ENCODE assay signal across 8 mouse cellular contexts in genomic region chr8:11497017-11497990, GRCm38 (mm10). TPM values are rescaled to one million over a fixed set of nuclear protein-coding genes. Genes with fewer than 3 reads are reported as not detected.
A peak's percentile ranks its signal among the peaks of the same experiment; 100 is the strongest.
DNase-seq lines count a peak whose midpoint lies in the region; ATAC-seq lines count a peak whose summit lies in the region.

Gene Naxd, plus strand, starts transcription at chr8:11497506.

- peak within 1 kb of the TSS; percentile 75 for H3K4me2 ChIP-seq in heart, embryonic 14.5 days (ENCODE audit: low read length)
- H3K4me2 ChIP-seq in liver, embryonic 15.5 days = peak within 1 kb of the TSS; percentile 81
- peak within 1 kb of the TSS; percentile 66 for H3K4me2 ChIP-seq in neural tube, embryonic 12.5 days (replicated peaks)

- ATAC-seq in CD4-positive, CD25-positive, alpha-beta regulatory T cell, adult 4 months = peak; percentile 98
- ATAC-seq in heart, embryonic 14.5 days (ENCODE audit: insufficient number of reproducible peaks, insufficient read depth, low FRiP score, low read depth) = peak; percentile 94
- peak; percentile 98 for ATAC-seq in liver, embryonic 15.5 days (ENCODE audit: insufficient read depth)
- peak; percentile 98 for ATAC-seq in neural tube, embryonic 12.5 days (ENCODE audit: low FRiP score, low read depth)

- peak; percentile 74 for DNase-seq in fibroblast of lung, adult 2 months (ENCODE audit: low read depth)
- peak; percentile 95 for DNase-seq in kidney, postnatal 14 days
- DNase-seq in telencephalon, adult 2 months (ENCODE audit: low read depth, low spot score) = peak; percentile 85

- H3K4me1 ChIP-seq in brown adipose tissue, adult 24 weeks (ENCODE audit: control insufficient read depth, insufficient read depth, insufficient read length, low read length) = peaks cover 7% of the 10 kb centered on the region; the same call in 1 of the 2 replicates
- peaks cover 3 to 13% of the 10 kb centered on the region in 2 experiments; a peak in 3 of 4 replicates for H3K4me1 ChIP-seq in heart, embryonic 14.5 days (ENCODE audit: control insufficient read depth in 2 of 2, insufficient read depth in 2 of 2, low read length in 2 of 2)
- H3K4me1 ChIP-seq in liver, embryonic 15.5 days (replicated peaks) = peaks cover 21% of the 10 kb centered on the region
- peaks cover 12% of the 10 kb centered on the region; the same call in 1 of the 2 replicates for H3K4me1 ChIP-seq in neural tube, embryonic 12.5 days

- no peaks in the 10 kb centered on the region for H3K9me3 ChIP-seq in heart, embryonic 14.5 days (ENCODE audit: control insufficient read depth, low read length)
- H3K9me3 ChIP-seq in liver, embryonic 15.5 days (replicated peaks) = no peaks in the 10 kb centered on the region
- no peaks in the 10 kb centered on the region for H3K9me3 ChIP-seq in neural tube, embryonic 12.5 days

- H3K9ac ChIP-seq in heart, embryonic 14.5 days (ENCODE audit: low read length) = peak within 1 kb of the TSS; percentile 92
- H3K9ac ChIP-seq in liver, embryonic 15.5 days = peak within 1 kb of the TSS; percentile 86
- H3K9ac ChIP-seq in neural tube, embryonic 12.5 days = peak within 1 kb of the TSS; percentile 69

- no peaks in the 10 kb centered on the region for H3K27me3 ChIP-seq in heart, embryonic 14.5 days (ENCODE audit: control insufficient read depth, insufficient read depth, low read length)
- peaks cover 14% of the 10 kb centered on the region; the same call in 1 of the 2 replicates for H3K27me3 ChIP-seq in liver, embryonic 15.5 days
- no peaks in the 10 kb centered on the region for H3K27me3 ChIP-seq in neural tube, embryonic 12.5 days (replicated peaks)

- H3K4me3 ChIP-seq in brown adipose tissue, adult 24 weeks (ENCODE audit: insufficient read depth, low read depth, low read length) = peak within 1 kb of the TSS; percentile 98
- peak within 1 kb of the TSS; percentile 78 to 84 for H3K4me3 ChIP-seq in heart, embryonic 14.5 days (ENCODE audit: control insufficient read depth in 1 of 2, insufficient read depth in 1 of 2, low read depth in 1 of 2, low read length in 2 of 2)
- peak within 1 kb of the TSS; percentile 99 for H3K4me3 ChIP-seq in liver, embryonic 15.5 days (replicated peaks)
- peak within 1 kb of the TSS; percentile 71 for H3K4me3 ChIP-seq in neural tube, embryonic 12.5 days

- peak within 1 kb of the TSS; percentile 77 for H3K27ac ChIP-seq in brown adipose tissue, adult 24 weeks (replicated peaks; ENCODE audit: low read depth, low read length)
- H3K27ac ChIP-seq in heart, embryonic 14.5 days (replicated peaks in 1 of 2; ENCODE audit: control insufficient read depth in 1 of 2, insufficient read depth in 1 of 2, low read depth in 2 of 2, low read length in 2 of 2) = 0 out of 4 replicates have a peak within 1 kb of the TSS, but pooled peaks of 1 of the 2 experiments have one; percentile 48
- H3K27ac ChIP-seq in liver, embryonic 15.5 days (replicated peaks) = peak within 1 kb of the TSS; percentile 75
- 0 out of 2 replicates have a peak within 1 kb of the TSS, but pooled peaks have one; percentile 5 for H3K27ac ChIP-seq in neural tube, embryonic 12.5 days

- 4% methylated on average over 73 of the region's 73 CpGs for WGBS in heart, embryonic 14.5 days
- WGBS in liver, embryonic 15.5 days (ENCODE audit: insufficient replicate concordance) = 3% methylated on average over 73 of the region's 73 CpGs
- WGBS in neural tube, embryonic 12.5 days = 3% methylated on average over 73 of the region's 73 CpGs

- peaks cover 8% of the 10 kb centered on the region; the same call in 1 of the 2 replicates for H3K36me3 ChIP-seq in heart, embryonic 14.5 days (ENCODE audit: control insufficient read depth, insufficient read depth, low read length)
- H3K36me3 ChIP-seq in liver, embryonic 15.5 days (replicated peaks) = peaks cover 4% of the 10 kb centered on the region; the same call in 1 of the 2 replicates
- H3K36me3 ChIP-seq in neural tube, embryonic 12.5 days = peaks cover 3% of the 10 kb centered on the region; the same call in 1 of the 2 replicates

RNA-seq across cellular contexts. Expression of gene Naxd, which starts in this region (rescaled TPM):
- polyA plus RNA-seq in CD4-positive, CD25-positive, alpha-beta regulatory T cell, adult 4 months (2017; shearing (Covaris generic)) = 10 to 100 TPM; 56.4 to 77.8 TPM
- 65.0 and 69.8 TPM in 2 replicates for polyA plus RNA-seq in brown adipose tissue, adult 24 weeks (2012; ENCODE audit: insufficient read depth, insufficient read length, missing spikeins)
- 74.5 and 82.8 TPM in 2 replicates for polyA plus RNA-seq in heart, embryonic 14.5 days (2014; fragmentation: Nextera tagmentation; extraction: Ambion mirVana)
- 37.1 and 40.1 TPM in 2 replicates for polyA plus RNA-seq in liver, embryonic 15.5 days (2015; fragmentation: Nextera tagmentation; extraction: Ambion mirVana)
- polyA plus RNA-seq in neural tube, embryonic 12.5 days (2016; fragmentation: Nextera tagmentation; extraction: Ambion mirVana) = 131 TPM in 2 replicates
